Mouse (Mus musculus): ENCODE results near the gene Cyp2t4. TPM values are rescaled to one million over a fixed set of nuclear protein-coding genes. Genes with fewer than 3 reads are reported as not detected.
A peak's percentile ranks its signal among the peaks of the same experiment; 100 is the strongest.

Gene Cyp2t4
- 0.27 TPM in 2 replicates for polyA plus RNA-seq (2015; fragmentation: Nextera tagmentation; extraction: Ambion mirVana)

- no peak within 1 kb of the TSS for H3K4me3 ChIP-seq
- ATAC-seq (replicated peaks) = no peak
- peaks cover 12% of the 10 kb centered on the region for H3K36me3 ChIP-seq
- no peak within 1 kb of the TSS for H3K27ac ChIP-seq (replicated peaks)
- no peak within 1 kb of the TSS for H3K9ac ChIP-seq (replicated peaks)
- no peaks in the 10 kb centered on the region for H3K9me3 ChIP-seq
- H3K27me3 ChIP-seq = no peaks in the 10 kb centered on the region
- 56% methylated on average over 10 of the region's 10 CpGs for WGBS
- no peaks in the 10 kb centered on the region for H3K4me1 ChIP-seq
- H3K4me2 ChIP-seq (replicated peaks) = no peak within 1 kb of the TSS
Measured at GRCm38 (mm10) chr7:27153205-27153764, at the start of gene Cyp2t4. Gene Cyp2t4, plus strand, starts transcription at chr7:27153714.

GRCm38 (mm10) chr7:27104882-27105281 lies 48.6 kb upstream of the Cyp2t4 start:
- Histone ChIP-seq H3K4me1 (no peaks in the 10 kb centered on the region), H3K36me3 (no peaks in the 10 kb centered on the region), H3K27ac (replicated peaks) (no peak overlapping the region), H3K9me3 (no peaks in the 10 kb centered on the region), H3K4me2 (replicated peaks) (no peak overlapping the region), H3K27me3 (no peaks in the 10 kb centered on the region), H3K9ac (replicated peaks) (no peak overlapping the region), H3K4me3 (no peak overlapping the region)
- ATAC-seq (replicated peaks) = no peak
- 79% methylated on average over 5 of the region's 5 CpGs for WGBS

- Histone ChIP-seq H3K4me2 (replicated peaks) (no peak overlapping the region), H3K9ac (replicated peaks) (no peak overlapping the region), H3K36me3 (no peaks in the 10 kb centered on the region), H3K27ac (replicated peaks) (no peak overlapping the region), H3K4me3 (no peak overlapping the region), H3K27me3 (no peaks in the 10 kb centered on the region), H3K9me3 (no peaks in the 10 kb centered on the region), H3K4me1 (no peaks in the 10 kb centered on the region)
- ATAC-seq (replicated peaks) = no peak
Measured at GRCm38 (mm10) chr7:27110327-27110726, 43.2 kb upstream of the Cyp2t4 start.

- H3K4me2 ChIP-seq (replicated peaks) = no peak overlapping the region
- H3K27me3 ChIP-seq = no peaks in the 10 kb centered on the region
- WGBS = 100% methylated on average over 1 of the region's 1 CpGs
- no peak overlapping the region for H3K4me3 ChIP-seq
- H3K9me3 ChIP-seq = no peaks in the 10 kb centered on the region
- H3K36me3 ChIP-seq = no peaks in the 10 kb centered on the region
- H3K4me1 ChIP-seq = no peaks in the 10 kb centered on the region
- ATAC-seq (replicated peaks) = no peak
- H3K27ac ChIP-seq (replicated peaks) = no peak overlapping the region
- H3K9ac ChIP-seq (replicated peaks) = no peak overlapping the region
Measured at GRCm38 (mm10) chr7:27111038-27111437, 42.5 kb upstream of the Cyp2t4 start.

GRCm38 (mm10) chr7:27111987-27112386 lies 41.5 kb upstream of the Cyp2t4 start:
- no peak overlapping the region for H3K4me2 ChIP-seq (replicated peaks)
- no peaks in the 10 kb centered on the region for H3K36me3 ChIP-seq
- no peaks in the 10 kb centered on the region for H3K9me3 ChIP-seq
- no peaks in the 10 kb centered on the region for H3K4me1 ChIP-seq
- no peaks in the 10 kb centered on the region for H3K27me3 ChIP-seq
- H3K4me3 ChIP-seq = no peak overlapping the region
- WGBS = 74% methylated on average over 3 of the region's 3 CpGs
- no peak overlapping the region for H3K27ac ChIP-seq (replicated peaks)
- no peak overlapping the region for H3K9ac ChIP-seq (replicated peaks)
- ATAC-seq (replicated peaks) = no peak

- Histone ChIP-seq H3K36me3 (no peaks in the 10 kb centered on the region), H3K27me3 (no peaks in the 10 kb centered on the region), H3K4me3 (no peak overlapping the region), H3K4me2 (replicated peaks) (no peak overlapping the region), H3K4me1 (no peaks in the 10 kb centered on the region), H3K27ac (replicated peaks) (no peak overlapping the region), H3K9ac (replicated peaks) (no peak overlapping the region), H3K9me3 (no peaks in the 10 kb centered on the region)
- 73% methylated on average over 4 of the region's 4 CpGs for WGBS
- no peak for ATAC-seq (replicated peaks)
Measured at GRCm38 (mm10) chr7:27118033-27118511, 35.4 kb upstream of the Cyp2t4 start.

- Histone ChIP-seq H3K9ac (replicated peaks) (no peak within 1 kb of the TSS), H3K9me3 (no peaks in the 10 kb centered on the region), H3K36me3 (no peaks in the 10 kb centered on the region), H3K27me3 (no peaks in the 10 kb centered on the region), H3K27ac (replicated peaks) (no peak within 1 kb of the TSS), H3K4me2 (replicated peaks) (no peak within 1 kb of the TSS), H3K4me1 (no peaks in the 10 kb centered on the region), H3K4me3 (no peak within 1 kb of the TSS)
- ATAC-seq (replicated peaks) = no peak
Measured at GRCm38 (mm10) chr7:27119676-27120075, 33.8 kb upstream of the Cyp2t4 start, which contains the start of gene Cyp2f2. Gene Cyp2f2, plus strand, starts transcription at chr7:27119909.

GRCm38 (mm10) chr7:27124305-27124832 lies 29.1 kb upstream of the Cyp2t4 start:
- H3K4me3 ChIP-seq = no peak overlapping the region
- H3K27me3 ChIP-seq = no peaks in the 10 kb centered on the region
- 74% methylated on average over 5 of the region's 5 CpGs for WGBS
- H3K9ac ChIP-seq (replicated peaks) = no peak overlapping the region
- H3K4me1 ChIP-seq = no peaks in the 10 kb centered on the region
- H3K4me2 ChIP-seq (replicated peaks) = no peak overlapping the region
- H3K9me3 ChIP-seq = no peaks in the 10 kb centered on the region
- no peak overlapping the region for H3K27ac ChIP-seq (replicated peaks)
- H3K36me3 ChIP-seq = no peaks in the 10 kb centered on the region
- no peak for ATAC-seq (replicated peaks)

GRCm38 (mm10) chr7:27124969-27125368 lies 28.5 kb upstream of the Cyp2t4 start:
- no peak overlapping the region for H3K4me3 ChIP-seq
- ATAC-seq (replicated peaks) = no peak

GRCm38 (mm10) chr7:27128162-27128561 lies 25.4 kb upstream of the Cyp2t4 start:
- peak; percentile 43; the same call in 1 of the 2 replicates for ATAC-seq (replicated peaks)
- no peak overlapping the region for H3K4me2 ChIP-seq (replicated peaks)
- H3K36me3 ChIP-seq = no peaks in the 10 kb centered on the region
- no peak overlapping the region for H3K9ac ChIP-seq (replicated peaks)
- no peaks in the 10 kb centered on the region for H3K9me3 ChIP-seq
- no peaks in the 10 kb centered on the region for H3K4me1 ChIP-seq
- no peak overlapping the region for H3K27ac ChIP-seq (replicated peaks)
- no peaks in the 10 kb centered on the region for H3K27me3 ChIP-seq
- 63% methylated on average over 3 of the region's 3 CpGs for WGBS
- H3K4me3 ChIP-seq = no peak overlapping the region

More at GRCm38 (mm10) chr7:27124969-27125368, 28.5 kb upstream of the Cyp2t4 start:
- Histone ChIP-seq H3K4me2 (replicated peaks) (no peak overlapping the region), H3K4me1 (no peaks in the 10 kb centered on the region), H3K36me3 (no peaks in the 10 kb centered on the region), H3K9me3 (no peaks in the 10 kb centered on the region), H3K9ac (replicated peaks) (no peak overlapping the region), H3K27ac (replicated peaks) (no peak overlapping the region), H3K27me3 (no peaks in the 10 kb centered on the region)
- 84% methylated on average over 4 of the region's 4 CpGs for WGBS

GRCm38 (mm10) chr7:27128946-27129345 lies 24.6 kb upstream of the Cyp2t4 start:
- H3K4me1 ChIP-seq = no peaks in the 10 kb centered on the region
- H3K27ac ChIP-seq (replicated peaks) = no peak overlapping the region
- ATAC-seq (replicated peaks) = no peak
- H3K4me3 ChIP-seq = no peak overlapping the region
- H3K27me3 ChIP-seq = no peaks in the 10 kb centered on the region
- H3K9ac ChIP-seq (replicated peaks) = no peak overlapping the region
- no peaks in the 10 kb centered on the region for H3K36me3 ChIP-seq
- WGBS = 92% methylated on average over 13 of the region's 13 CpGs
- no peaks in the 10 kb centered on the region for H3K9me3 ChIP-seq
- no peak overlapping the region for H3K4me2 ChIP-seq (replicated peaks)

GRCm38 (mm10) chr7:27129811-27130210 lies 23.7 kb upstream of the Cyp2t4 start:
- no peak for ATAC-seq (replicated peaks)
- no peak overlapping the region for H3K9ac ChIP-seq (replicated peaks)
- no peaks in the 10 kb centered on the region for H3K36me3 ChIP-seq
- no peaks in the 10 kb centered on the region for H3K4me1 ChIP-seq
- no peaks in the 10 kb centered on the region for H3K9me3 ChIP-seq
- H3K27me3 ChIP-seq = no peaks in the 10 kb centered on the region
- no peak overlapping the region for H3K27ac ChIP-seq (replicated peaks)
- H3K4me2 ChIP-seq (replicated peaks) = no peak overlapping the region
- H3K4me3 ChIP-seq = no peak overlapping the region
- WGBS = 92% methylated on average over 12 of the region's 12 CpGs
